Mouse (Mus musculus) induced T-regulatory cell, adult 2 months (primary cell): ENCODE data around the gene Chrna3.

Source experiments
- DNase-seq: peaks from one replicate; pipeline ENCODE4 v3.0.0-alpha.2; 2012; ENCODE audit warnings: low read depth

Chrna3 gene

GRCm38 (mm10) chr9:55026275-55026663 is at the start of gene Chrna3:
Chrna3 (minus strand) TSS chr9:55026562.
- DNase-seq: no peak

- DNase-seq: no peak
Observed at GRCm38 (mm10) chr9:55067965-55068265, 41.6 kb upstream of the Chrna3 start.

GRCm38 (mm10) chr9:55067260-55067964 is 41.0 kb upstream of the Chrna3 start:
- no peak for DNase-seq

GRCm38 (mm10) chr9:55065241-55065640 is 38.9 kb upstream of the Chrna3 start:
- DNase-seq: no peak

- no peak for DNase-seq
Observed at GRCm38 (mm10) chr9:55058067-55058466, 31.7 kb upstream of the Chrna3 start.

- no peak for DNase-seq
Observed at GRCm38 (mm10) chr9:55055386-55055930, 29.1 kb upstream of the Chrna3 start.

GRCm38 (mm10) chr9:55048211-55048880 is 22.0 kb upstream of the Chrna3 start, which contains the start of gene Chrnb4:
Chrnb4 (minus strand) TSS chr9:55048779.
- no peak for DNase-seq

GRCm38 (mm10) chr9:55046764-55047163 is 20.4 kb upstream of the Chrna3 start:
- peak; percentile 55 for DNase-seq

GRCm38 (mm10) chr9:55045001-55045400 is 18.6 kb upstream of the Chrna3 start:
- no peak for DNase-seq

GRCm38 (mm10) chr9:55043688-55044087 is 17.3 kb upstream of the Chrna3 start:
- DNase-seq: no peak

- no peak for DNase-seq
Observed at GRCm38 (mm10) chr9:55041389-55041788, 15.0 kb upstream of the Chrna3 start.

- DNase-seq: no peak
Observed at GRCm38 (mm10) chr9:55039983-55040382, 13.6 kb upstream of the Chrna3 start.

- no peak for DNase-seq
Observed at GRCm38 (mm10) chr9:55038948-55039347, 12.6 kb upstream of the Chrna3 start.

- no peak for DNase-seq
Observed at GRCm38 (mm10) chr9:55031435-55032167, 5.2 kb upstream of the Chrna3 start.

GRCm38 (mm10) chr9:55025534-55026274 is 658 bp downstream of the Chrna3 start:
- DNase-seq: no peak

- DNase-seq: peak; percentile 85
Observed at GRCm38 (mm10) chr9:55023902-55024583, 2.3 kb downstream of the Chrna3 start.

- no peak for DNase-seq
Observed at GRCm38 (mm10) chr9:55023326-55023725, 3.0 kb downstream of the Chrna3 start.

GRCm38 (mm10) chr9:55016926-55017325 is 9.4 kb downstream of the Chrna3 start:
- DNase-seq: no peak

- no peak for DNase-seq
Observed at GRCm38 (mm10) chr9:55010588-55011350, 15.6 kb downstream of the Chrna3 start.

GRCm38 (mm10) chr9:55009692-55010091 is 16.7 kb downstream of the Chrna3 start:
- no peak for DNase-seq

- DNase-seq: no peak
Observed at GRCm38 (mm10) chr9:55003609-55004008, 22.8 kb downstream of the Chrna3 start.
